Mouse (Mus musculus) natural killer cell, adult 2 months (primary cell): ENCODE measurements around the gene Tspyl1.
"Not testable (repeated sequence)": the region's sequence is repeated elsewhere in the genome, so short reads cannot be mapped to it uniquely, and the experiment has no call there.

Experiments used
- DNase-seq, 2 experiments: peaks; one replicate each; pipeline ENCODE4 v3.0.0; 2022; ENCODE audit warnings: low spot score in 2 of 2

Tspyl1 gene

DNA sequence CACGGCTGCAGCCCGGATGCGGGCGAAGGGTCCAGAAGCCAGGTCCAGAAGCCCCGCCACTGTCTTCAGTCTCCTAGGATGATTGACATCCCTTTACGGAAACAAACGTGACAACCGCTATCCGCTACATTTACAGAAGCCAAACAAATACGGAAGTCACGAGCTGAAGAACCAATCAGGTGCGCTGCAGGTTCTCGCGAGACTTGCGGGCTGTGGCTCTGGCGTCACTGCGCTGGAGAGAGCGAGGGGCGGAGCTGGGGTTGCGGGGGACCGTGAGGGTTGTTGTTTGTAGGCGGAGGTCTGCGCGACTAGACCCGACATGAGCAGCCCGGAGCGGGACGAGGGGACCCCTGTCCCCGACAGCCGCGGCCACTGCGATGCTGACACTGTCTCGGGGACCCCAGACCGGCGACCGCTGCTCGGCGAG lies at the start of gene Tspyl1:
TSS of gene Tspyl1 (plus strand) at position 229 of the 427 bp plus-strand sequence.
- peak; percentile 98 for DNase-seq

DNA sequence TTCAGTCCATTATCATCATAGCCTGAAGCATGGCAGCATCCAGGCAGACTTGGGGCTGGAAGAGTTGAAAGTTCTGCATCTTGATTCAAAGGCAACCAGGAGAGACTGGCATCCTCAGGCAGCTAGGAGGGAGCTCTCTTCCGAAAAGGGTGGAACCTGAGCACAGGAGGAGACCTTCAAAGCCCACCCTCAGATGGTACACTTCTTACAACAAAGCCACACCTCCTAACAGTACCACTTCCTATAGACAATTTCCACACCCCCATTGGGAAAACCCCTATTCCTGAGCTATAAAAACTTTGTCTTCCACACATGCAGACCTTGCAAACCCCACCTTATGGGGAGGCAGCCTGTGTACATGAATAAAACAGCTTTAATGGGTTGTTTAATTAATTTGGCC lies 48.6 kb upstream of the Tspyl1 start:
- DNase-seq = no peak

DNA sequence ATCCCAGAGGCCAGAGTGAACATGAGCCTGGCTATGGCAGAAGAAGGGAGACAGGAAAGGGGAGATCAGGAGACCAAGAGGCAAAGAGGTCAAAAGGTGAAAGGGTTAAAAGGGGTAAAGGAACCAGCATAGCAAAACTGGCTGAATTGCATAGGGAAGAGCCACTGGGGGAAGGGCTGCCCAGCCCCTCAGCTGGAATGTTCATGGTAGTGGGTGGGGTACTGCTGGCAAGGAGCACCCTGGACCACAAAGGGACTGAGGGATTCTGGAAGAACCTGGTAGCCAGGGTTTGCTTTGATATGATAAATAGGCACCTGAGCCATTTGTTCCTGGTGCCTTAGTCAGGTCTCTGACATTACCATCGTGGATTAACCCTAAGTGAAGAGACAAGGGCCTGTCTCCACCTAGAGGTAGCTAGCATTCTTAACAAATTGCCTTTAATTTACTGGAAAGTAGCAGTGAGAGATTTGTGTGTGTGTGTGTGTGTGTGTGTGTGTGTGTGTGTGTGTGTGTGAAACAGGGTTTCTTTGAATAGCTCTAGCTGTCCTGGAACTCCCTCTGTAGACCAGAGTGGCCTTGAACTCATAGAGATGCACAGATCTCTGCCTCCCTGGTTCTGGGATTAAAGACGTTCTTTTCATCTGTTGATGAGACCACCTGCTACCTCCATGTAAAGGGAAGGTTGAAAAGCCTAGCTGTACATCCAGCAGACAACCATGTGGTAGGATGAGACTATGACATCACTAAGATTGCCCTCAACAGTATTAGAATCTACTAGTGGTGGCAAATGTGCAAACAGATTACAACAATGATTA lies 47.9 kb upstream of the Tspyl1 start:
- peak in 1 of 2 experiments; percentile 5 for DNase-seq

DNA sequence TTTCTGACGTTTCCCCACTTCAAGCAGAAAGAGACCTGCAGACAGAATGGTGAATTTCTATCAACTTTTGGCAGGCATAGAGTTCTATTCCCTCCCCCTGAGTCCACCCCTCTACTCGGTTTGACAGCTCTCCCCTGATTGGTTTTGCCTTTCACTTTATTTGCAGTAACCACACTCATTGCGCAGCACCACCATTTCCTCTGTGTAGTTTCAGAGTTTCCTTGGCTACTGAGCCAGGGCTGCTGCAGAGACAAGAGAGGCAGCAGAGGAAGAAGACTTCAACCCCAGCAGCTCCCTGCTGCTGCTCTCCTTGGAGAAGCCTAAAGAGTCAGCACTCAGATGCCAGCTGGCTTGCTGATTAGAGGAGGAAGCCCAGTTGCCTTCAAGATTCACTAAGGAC lies 46.6 kb upstream of the Tspyl1 start:
- DNase-seq = no peak

DNA sequence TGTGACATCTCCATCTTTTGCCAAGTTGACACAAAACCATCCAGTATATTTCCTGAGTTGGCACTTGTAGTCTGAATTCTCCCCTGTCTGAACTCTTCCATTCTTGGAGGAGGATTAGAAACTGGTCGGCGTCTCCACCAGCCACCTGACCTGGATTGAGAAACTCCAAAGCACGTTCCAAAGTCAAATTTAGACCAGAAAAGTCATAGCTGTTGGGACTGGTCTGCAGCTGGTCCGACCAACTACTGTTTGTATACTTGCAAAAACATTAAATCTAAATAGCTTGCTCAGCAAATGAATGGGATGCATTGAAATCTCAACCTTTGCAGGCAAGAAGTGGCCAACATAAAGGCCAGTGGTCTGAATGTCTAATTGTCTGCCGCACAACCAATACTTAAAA lies 45.4 kb upstream of the Tspyl1 start:
- DNase-seq = no peak

DNA sequence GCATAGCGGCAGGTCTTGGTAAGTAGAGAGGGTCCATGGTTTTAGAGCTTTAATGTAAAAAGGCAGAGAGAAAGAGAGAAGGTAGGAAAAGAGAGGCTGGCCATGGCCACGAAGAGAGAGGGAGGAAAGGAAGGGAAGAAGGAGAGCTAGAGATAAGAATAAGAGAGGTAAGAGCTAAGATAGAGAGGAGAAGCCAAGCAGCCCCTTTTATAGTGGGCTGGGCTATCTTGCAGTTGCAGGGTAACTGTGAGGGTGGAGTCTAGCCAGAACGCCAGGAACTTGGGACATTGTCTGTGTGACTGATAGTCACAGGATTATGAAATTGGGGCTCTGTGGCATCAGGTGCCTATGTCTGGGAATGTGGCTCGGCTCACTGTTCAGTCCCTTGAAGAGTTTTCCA lies 43.5 kb upstream of the Tspyl1 start:
- DNase-seq = no peak

DNA sequence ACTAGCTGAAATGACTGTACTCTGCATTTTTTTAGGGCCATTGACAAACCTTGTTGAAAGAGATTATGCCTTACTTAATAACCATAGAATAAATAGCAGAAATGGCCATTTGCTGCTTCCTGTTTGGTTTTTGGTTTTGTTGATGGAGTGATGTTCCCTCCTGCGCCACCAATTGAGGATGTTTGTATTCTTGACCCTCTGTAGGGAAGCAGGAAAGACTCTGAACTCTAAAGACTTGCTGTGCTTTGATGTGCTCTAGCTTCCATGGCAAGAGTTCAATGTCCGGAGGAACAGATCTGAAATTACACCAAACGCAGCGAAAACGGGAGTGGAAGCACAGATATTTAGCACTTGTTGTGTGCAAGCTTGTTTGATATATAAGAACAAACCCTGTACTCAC lies 37.2 kb upstream of the Tspyl1 start:
- DNase-seq = no peak

DNA sequence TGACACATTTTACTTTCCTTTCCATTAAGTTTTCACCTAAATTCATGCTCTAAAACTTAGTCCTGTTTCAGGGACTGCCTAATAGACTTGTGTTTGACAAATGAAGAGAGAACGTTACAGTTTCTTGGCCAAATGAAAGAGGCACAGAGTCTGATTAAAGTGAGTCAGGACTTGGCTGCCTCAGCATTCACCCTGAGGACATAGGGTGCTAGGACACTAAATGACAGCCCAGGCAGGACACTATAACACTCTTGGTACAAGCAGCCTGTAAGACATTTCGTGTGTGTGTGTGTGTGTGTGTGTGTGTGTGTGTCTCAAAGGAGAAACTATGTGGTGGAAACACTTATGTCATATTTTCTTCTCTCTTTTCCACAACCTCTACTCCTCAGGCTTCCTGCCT lies 35.9 kb upstream of the Tspyl1 start:
- no peak for DNase-seq

DNA sequence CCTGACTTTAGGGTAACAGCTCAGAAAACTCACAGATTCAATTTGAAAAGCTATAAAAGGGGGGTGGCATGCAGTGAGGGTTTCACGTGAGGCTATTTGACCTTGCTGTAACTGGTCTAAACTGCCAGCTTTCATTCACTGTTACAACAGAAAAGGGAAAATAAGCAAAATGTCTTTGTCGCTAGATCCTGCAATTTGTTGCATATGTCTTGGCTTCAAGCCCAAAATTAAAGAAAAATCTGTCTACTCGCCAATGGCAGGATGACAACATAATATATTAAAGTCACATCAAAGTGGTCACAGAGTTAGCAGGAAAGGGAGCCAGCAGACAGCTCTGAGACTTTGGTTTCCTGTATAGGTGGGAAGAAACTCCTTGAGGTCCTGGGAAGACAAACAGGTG lies 34.2 kb upstream of the Tspyl1 start:
- no peak for DNase-seq

DNA sequence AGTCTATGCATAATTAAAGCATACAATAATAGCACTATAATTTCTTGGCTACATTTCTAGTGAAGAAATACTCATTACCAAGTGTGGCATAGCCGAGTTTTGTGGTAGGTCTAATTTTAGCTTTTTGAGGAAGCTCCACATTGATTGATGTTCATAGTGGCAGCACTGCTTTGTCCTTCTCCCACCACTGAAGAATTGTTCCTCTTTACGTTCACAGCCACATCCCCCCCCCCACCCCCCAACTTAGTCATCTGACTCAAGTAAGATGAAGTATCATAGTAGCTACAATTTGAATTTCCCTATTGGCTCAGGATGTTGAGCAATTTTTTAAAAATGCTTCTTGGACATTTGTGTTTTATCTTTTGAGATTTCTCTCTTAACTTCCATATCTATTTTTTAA lies 32.4 kb upstream of the Tspyl1 start:
- no peak for DNase-seq

DNA sequence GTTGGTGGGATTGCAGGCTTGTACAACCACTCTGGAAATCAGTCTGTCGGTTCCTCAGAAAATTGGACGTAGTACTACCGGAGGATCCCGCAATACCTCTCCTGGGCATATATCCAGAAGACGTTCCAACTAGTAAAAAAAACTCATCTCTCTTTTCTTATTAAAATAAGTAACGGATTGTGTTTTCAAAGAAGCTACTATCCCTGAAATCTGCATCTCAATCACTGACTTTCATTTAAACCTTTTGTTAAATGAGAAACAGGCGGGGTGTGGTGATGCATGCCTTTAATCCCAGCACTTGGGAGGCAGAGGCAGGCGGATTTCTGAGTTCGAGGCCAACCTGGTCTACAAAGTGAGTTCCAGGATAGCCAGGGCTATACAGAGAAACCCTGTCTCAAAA lies 29.2 kb upstream of the Tspyl1 start:
- DNase-seq = not testable (repeated sequence)

DNA sequence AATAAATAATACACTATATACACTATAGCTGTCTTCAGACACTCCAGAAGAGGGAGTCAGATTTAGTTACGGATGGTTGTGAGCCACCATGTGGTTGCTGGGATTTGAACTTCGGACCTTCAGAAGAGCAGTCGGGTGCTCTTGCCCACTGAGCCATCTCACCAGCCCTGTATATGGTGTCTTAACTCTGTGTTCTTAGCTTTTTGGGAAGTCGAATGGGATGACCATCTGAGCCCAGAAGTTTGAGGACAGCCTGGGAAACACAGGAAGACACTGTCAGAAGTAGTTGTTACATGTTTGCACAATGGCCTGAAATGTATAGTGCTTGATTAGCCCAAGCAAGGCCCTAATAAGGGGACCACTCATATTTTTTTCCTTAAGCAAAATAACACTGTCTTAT lies 16.9 kb upstream of the Tspyl1 start:
- no peak for DNase-seq

DNA sequence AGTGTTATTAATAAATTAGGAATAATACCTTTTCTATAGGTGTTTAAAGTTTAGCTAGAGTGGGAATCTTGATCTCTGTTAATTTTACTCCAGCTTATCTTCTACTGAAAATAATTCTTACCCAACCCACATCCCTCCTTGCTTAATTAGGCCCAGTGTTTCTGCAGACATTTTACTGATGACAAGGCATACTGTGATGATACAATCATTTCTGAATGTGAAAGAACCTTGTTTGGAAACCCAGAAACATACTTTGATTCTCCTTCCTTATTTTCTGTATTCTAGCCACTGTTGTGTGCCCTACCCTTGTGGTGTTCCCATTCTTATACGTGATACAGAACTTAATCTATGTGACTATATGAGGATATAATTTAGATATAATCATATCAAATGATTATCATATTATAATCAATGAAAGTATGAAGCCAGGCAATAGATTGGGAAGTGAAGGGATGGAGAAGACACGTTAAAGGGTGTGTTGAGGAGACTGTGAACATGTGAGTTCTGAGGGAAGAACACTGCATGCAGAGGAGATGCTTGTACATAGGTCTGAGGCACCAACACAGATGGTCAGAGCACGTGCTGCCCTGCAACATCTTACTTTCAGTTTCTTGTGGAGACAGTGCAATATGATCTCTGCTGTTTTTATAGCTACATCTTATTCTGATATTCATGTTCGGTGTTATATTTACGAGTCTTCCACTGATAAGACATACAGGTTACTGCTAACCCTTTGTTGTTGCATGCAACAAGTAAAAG lies 14.5 kb upstream of the Tspyl1 start:
- no peak for DNase-seq

DNA sequence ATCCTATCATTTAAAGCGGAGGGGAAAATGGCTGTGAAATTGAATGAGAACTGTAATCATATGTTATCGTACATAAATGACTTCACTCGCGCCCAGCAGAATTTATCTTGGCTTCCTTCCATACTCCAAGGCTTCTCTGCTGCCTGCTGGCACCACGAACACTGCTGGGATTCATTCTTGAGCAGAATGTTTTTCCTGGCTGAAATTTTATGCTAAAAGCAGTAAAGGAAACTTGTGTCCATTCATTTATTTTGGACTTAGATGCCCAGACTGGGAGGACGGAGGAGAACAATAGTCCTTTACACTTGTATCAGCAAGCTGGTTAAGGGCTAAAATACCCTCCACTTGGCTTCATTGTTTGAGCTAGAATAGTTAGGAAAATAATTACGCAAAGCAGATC lies 10.3 kb upstream of the Tspyl1 start:
- no peak for DNase-seq

DNA sequence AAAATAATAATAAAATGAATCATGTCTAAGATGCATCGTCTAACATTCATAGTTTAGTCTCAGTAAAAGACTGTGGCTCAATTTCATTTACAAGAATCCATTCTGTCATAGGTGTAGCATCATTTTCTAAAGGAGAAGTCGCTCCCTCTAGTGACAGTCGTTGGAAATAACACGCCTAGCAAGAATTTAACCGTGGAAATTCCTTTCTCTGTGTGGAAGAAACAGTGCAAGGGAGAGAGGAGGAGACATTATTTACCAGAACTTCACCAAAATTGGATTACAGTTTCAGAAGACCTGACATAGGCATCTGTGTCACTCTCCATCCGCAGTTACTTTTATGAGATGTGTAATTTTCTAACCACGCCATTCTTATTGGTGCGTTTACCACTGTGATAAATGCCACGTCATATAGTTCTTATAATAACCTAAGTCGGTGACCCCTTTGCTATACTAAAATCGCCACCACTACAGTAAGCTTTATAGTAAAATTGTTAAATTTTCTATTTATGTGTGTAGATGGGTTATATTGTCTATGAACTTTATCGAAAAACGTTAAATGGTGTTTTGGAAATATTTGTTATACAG lies 1.3 kb upstream of the Tspyl1 start:
- DNase-seq = peak; percentile 48 to 52

DNA sequence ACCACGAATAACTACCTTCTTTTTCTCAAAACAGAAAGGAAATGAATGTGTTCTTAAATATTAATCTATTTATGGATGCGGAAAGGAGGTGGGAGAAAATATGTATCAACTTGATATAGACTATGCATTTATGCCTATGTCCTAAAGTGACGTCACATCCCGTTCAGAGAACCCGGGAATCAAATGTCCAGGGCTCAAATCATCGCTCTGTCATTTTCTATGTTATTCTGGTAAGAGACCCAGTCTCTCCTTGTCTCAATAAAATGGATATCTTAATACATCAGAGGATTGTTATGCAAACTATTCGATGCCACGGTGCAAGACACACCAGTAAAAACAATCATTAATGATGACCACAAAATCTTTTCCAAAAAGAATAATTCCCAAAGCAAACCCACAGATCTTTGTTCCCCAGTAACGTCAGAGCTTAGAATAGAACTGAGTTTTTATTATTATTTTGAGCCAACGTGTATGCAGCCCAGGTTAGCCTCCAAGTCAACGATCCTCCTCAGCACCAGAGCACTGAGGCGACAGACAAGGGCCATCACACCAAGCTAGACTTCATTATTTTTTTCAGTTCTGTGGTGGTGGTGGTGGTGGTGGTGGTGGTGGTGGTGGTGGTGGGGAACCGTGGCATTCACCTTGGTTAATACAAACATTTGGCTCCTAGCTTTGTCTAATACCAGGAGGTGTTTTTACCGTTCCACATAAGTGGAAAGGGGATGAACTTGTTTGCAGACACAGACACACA lies 604 bp upstream of the Tspyl1 start:
- no peak for DNase-seq

DNA sequence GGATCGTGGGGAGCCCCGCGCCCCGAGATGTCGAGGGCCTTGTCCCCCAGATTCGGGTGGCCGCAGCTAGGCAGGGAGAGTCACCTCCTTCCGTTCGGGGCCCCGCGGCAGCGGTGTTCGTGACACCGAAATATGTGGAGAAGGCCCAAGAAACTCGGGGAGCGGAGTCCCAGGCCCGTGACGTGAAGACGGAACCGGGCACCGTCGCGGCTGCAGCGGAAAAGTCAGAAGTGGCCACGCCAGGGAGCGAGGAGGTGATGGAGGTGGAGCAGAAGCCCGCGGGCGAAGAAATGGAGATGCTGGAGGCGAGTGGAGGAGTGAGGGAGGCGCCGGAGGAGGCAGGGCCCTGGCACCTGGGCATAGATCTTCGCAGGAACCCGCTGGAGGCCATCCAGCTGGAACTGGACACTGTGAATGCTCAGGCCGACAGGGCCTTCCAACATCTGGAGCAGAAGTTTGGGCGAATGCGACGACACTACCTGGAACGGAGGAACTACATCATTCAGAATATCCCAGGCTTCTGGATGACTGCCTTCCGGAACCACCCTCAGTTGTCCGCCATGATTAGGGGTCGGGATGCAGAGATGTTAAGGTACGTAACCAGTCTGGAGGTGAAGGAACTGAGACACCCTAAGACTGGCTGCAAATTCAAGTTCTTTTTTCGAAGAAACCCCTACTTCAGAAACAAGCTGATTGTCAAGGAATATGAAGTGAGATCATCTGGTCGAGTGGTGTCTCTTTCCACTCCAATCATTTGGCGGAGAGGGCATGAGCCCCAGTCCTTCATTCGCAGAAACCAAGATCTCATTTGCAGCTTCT lies 639 bp downstream of the Tspyl1 start:
- DNase-seq = peak in 1 of 2 experiments; percentile 3

DNA sequence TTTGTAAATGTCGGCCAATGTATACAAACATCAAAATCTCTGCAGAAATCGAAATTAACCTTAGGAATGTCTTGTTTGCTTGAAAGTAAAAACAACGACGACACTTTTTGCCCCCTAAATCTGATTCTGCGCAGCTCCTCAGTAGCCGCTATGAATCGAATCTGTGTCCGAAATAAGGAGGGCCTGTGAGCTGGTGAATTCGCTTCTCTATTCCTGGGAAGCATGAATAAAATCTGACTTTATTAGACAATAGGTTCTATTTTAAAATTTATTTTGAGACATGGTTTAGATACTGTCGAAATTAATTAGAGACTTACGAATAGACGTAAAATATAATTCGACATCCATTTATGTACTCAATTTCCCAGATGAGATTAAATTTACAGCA lies 14.9 kb downstream of the Tspyl1 start:
- DNase-seq = no peak

DNA sequence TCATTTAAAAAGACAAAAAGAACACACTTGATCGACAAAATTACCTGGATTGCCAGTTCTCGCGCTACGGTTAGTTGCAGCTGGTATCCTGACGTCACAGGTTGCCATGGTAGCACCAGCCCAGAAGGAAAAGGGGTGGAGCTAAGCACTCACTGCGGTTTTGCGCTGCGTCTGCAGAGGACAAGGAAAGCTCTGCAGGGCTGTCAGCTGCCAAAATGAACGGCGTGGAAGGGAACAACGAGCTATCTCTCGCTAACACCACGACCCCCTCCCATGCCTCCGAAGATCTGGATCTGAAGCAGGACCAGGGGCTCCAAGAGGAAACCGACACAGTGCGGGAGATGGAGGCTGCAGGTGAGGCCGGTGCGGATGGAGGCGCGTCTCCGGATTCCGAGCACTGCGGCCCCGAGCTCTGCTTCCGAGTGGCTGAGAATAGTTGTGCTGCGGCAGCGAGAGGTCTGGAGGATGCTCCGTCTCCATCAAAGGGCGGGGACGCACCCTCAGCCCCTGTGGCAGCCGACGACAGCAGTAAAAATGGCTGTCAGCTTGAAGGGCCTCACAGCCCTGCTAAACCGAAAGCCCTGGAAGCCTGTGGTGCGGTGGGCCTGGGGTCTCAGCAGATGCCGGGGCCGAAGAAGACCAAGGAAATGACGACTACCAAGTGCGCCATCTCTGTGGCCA lies 15.4 kb downstream of the Tspyl1 start, which contains the start of gene Tspyl4:
TSS of gene Tspyl4 (plus strand) at position 144 of the 681 bp plus-strand sequence.
- DNase-seq = peak; percentile 90 to 92

DNA sequence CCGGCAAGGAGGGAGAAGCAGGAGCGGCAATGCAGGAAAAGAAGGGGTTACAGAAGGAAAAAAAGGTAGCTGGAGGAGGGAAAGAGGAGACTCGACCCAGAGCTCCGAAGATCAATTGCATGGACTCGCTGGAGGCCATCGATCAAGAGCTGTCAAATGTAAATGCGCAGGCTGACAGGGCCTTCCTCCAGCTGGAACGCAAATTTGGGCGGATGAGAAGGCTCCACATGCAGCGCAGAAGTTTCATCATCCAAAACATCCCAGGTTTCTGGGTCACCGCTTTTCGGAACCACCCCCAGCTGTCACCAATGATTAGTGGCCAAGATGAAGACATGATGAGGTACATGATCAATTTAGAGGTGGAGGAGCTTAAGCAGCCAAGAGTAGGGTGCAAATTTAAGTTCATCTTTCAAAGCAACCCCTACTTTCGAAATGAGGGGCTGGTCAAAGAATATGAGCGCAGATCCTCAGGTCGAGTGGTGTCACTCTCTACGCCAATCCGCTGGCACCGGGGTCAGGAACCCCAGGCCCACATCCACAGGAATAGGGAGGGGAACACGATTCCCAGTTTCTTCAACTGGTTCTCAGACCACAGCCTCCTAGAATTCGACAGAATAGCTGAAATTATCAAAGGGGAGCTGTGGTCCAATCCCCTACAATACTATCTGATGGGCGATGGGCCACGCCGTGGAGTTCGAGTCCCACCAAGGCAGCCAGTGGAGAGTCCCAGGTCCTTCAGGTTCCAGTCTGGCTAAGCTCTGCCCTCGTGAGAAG lies 16.2 kb downstream of the Tspyl1 start:
- DNase-seq = no peak
